Mouse (Mus musculus): ENCODE data around the gene Cirbp. TPM values are rescaled to one million over a fixed set of nuclear protein-coding genes. Genes with fewer than 3 reads are reported as not detected.
A peak's percentile ranks its signal among the peaks of the same experiment; 100 is the strongest.
"Not testable (repeated sequence)": the region's sequence is repeated elsewhere in the genome, so short reads cannot be mapped to it uniquely, and the experiment has no call there.

The Cirbp gene
- total RNA-seq, 1 experiment from 2014 or later, result 151 TPM

- ATAC-seq (ENCODE audit: extremely low read depth, insufficient number of reproducible peaks, low FRiP score, poor library complexity, severe bottlenecking), result no peak
Observed at GRCm38 (mm10) chr10:80194441-80194840, 28.7 kb downstream of the Cirbp start.

DNA sequence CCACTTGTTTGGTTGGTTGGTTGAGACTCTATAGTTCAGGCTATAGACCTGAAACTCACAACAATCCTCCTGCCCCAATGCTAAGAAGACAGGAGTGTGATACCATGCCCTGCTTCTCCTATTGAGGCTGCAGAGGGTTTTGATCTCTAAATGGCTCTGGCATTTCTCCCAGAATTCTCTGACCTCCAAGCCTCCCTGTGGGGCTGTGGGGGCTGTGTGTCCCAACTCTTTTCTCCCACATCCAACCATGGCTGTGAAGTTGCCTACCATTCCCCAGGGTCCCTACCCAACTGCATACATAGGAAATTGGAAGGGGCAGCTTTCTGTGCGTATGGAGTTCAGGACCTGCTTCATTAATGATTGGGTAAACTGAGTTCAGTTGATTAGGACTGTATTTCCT lies 30.4 kb downstream of the Cirbp start:
- no peak for ATAC-seq (ENCODE audit: extremely low read depth, insufficient number of reproducible peaks, low FRiP score, poor library complexity, severe bottlenecking)

GRCm38 (mm10) chr10:80196778-80197581 lies 31.2 kb downstream of the Cirbp start:
- ATAC-seq (ENCODE audit: extremely low read depth, insufficient number of reproducible peaks, low FRiP score, poor library complexity, severe bottlenecking), result no peak

- peak; percentile 90 for ATAC-seq (ENCODE audit: extremely low read depth, insufficient number of reproducible peaks, low FRiP score, poor library complexity, severe bottlenecking)
Observed at GRCm38 (mm10) chr10:80199440-80200008, 33.7 kb downstream of the Cirbp start.

DNA sequence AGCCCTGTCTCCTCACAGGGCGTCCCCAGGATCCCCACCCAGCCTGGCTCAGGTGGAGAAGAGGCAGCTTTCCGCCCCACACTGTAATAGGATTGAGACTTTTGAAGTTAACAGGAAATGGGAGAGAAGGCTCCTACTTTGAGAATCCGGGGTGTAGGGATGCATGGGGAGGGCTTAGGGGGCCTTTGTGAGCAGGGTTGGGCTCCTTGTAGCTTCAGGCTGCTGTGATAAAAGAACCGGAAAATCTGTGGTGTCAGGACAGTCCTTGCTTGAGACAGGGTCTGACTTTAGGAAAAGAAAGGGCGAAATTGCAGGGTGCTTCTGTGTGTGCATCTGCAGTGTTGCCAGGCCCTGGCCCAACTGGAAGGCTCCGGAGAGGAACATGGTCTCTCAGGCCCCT lies 34.7 kb downstream of the Cirbp start:
- no peak for ATAC-seq (ENCODE audit: extremely low read depth, insufficient number of reproducible peaks, low FRiP score, poor library complexity, severe bottlenecking)

GRCm38 (mm10) chr10:80204055-80204454 lies 38.3 kb downstream of the Cirbp start:
- no peak for ATAC-seq (ENCODE audit: extremely low read depth, insufficient number of reproducible peaks, low FRiP score, poor library complexity, severe bottlenecking)

DNA sequence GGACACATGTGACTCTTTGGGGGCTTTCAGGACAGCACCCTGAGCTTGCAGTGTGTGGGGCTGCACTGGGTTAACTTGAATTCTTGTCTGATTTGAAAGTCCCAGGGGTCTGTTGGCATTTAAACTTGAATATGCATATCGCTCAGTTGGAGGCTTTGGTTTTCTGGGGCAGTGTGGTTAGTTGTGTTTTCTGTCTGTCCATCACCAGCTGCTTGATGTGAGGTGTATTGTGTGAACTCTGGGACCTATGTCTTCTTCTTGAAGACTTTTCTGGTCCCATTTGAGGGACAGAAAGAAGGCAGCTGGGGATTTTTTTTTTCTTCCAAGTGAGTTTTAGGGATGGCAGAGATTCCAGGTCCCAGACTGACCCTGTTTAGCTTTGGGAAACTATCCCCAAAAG lies 41.4 kb downstream of the Cirbp start:
- no peak for ATAC-seq (ENCODE audit: extremely low read depth, insufficient number of reproducible peaks, low FRiP score, poor library complexity, severe bottlenecking)

DNA sequence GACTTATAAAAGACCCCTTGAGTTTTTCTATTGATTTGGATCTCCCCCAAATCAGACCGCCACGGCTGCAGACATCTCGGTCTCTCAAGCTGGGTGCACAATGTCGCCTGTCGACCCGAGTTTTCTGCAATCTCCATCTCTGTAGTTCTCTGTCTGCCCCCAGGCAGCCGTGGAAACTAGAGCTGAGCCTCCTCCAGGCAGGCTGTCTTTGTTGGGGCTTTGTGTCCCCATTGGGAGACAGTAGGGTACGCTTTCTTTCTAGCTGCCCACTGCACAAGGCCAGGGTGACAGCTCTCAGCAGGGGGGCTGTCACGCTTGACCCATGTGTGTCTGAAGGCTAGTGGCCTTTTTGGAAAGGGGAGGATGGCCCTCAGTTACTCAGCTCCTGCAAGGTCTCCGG lies 41.9 kb downstream of the Cirbp start:
- no peak for ATAC-seq (ENCODE audit: extremely low read depth, insufficient number of reproducible peaks, low FRiP score, poor library complexity, severe bottlenecking)

- ATAC-seq (ENCODE audit: extremely low read depth, insufficient number of reproducible peaks, low FRiP score, poor library complexity, severe bottlenecking), result no peak
Observed at GRCm38 (mm10) chr10:80208248-80208647, 42.5 kb downstream of the Cirbp start.

GRCm38 (mm10) chr10:80208841-80209371 lies 43.1 kb downstream of the Cirbp start:
- no peak for ATAC-seq (ENCODE audit: extremely low read depth, insufficient number of reproducible peaks, low FRiP score, poor library complexity, severe bottlenecking)

GRCm38 (mm10) chr10:80211547-80212103 lies 45.8 kb downstream of the Cirbp start:
- ATAC-seq (ENCODE audit: extremely low read depth, insufficient number of reproducible peaks, low FRiP score, poor library complexity, severe bottlenecking), result not testable (repeated sequence)

DNA sequence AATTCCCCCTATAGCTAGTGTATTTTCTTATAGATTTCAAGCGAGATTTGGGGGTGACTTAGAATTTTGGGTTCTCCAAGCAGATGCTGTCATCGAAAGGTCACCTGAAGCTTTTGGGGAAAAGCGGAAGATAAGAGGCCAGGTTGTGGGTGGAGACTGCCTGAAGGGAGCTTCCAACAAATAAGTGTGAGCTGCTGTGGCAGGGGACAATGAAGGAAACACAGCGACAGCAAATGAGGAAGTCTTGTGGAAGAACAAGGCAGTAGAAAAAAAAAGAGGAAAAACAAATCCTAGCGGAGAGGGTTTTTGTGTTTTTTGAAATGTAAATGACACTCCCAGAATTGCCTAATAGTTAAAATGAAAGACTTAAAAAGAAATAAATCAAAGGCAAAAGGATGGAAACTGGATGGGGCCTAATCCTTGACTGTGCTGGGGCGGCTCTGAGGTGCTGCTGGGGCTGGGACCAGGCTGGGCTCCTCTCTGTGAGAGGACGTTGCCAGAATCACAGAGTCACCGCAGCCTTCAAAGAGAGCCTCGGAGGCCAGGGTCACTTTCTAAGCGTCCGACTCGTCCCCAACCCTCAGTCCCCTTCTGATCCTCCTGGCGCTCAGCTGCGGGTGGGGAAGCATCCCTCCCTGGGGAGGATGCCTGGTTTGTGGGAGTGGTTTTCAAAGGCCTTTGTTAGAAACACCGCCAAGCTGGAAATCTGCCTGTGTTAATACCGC lies 49.4 kb downstream of the Cirbp start:
- no peak for ATAC-seq (ENCODE audit: extremely low read depth, insufficient number of reproducible peaks, low FRiP score, poor library complexity, severe bottlenecking)

- ATAC-seq (ENCODE audit: extremely low read depth, insufficient number of reproducible peaks, low FRiP score, poor library complexity, severe bottlenecking), result no peak
Observed at GRCm38 (mm10) chr10:80220676-80221075, 54.9 kb downstream of the Cirbp start.

Other genes with a start within 250 kb of the Cirbp start
- 1.4 and 2.4 TPM in 2 replicates for gene Kiss1r, start 249.0 kb upstream of the Cirbp start, total RNA-seq (2017)
- 147 and 149 TPM in 2 replicates for gene R3hdm4, start 244.8 kb upstream of the Cirbp start, total RNA-seq (2017)
- gene Arid3a, start 238.9 kb upstream of the Cirbp start, total RNA-seq (2017), result 58.8 and 68.0 TPM in 2 replicates
- 11.4 and 15.9 TPM in 2 replicates for gene Wdr18, start 205.8 kb upstream of the Cirbp start, total RNA-seq (2017)
- not detected in 2 replicates for gene Grin3b, start 195.3 kb upstream of the Cirbp start, total RNA-seq (2017)
- gene Tmem259, start 181.7 kb upstream of the Cirbp start, total RNA-seq (2017), result 80.7 and 81.4 TPM in 2 replicates
- gene Cnn2, start 177.4 kb upstream of the Cirbp start, total RNA-seq (2017), result 284 and 308 TPM in 2 replicates
- 45.9 and 53.7 TPM in 2 replicates for gene Abca7, start 169.5 kb upstream of the Cirbp start, total RNA-seq (2017)
- 695 and 736 TPM in 2 replicates for gene Arhgap45, start 149.3 kb upstream of the Cirbp start, total RNA-seq (2017)
- 47.7 and 66.4 TPM in 2 replicates for gene Polr2e, start 126.2 kb upstream of the Cirbp start, total RNA-seq (2017)
- 206 and 276 TPM in 2 replicates for gene Gpx4, start 118.8 kb upstream of the Cirbp start, total RNA-seq (2017)
- gene Sbno2, start 60.4 kb upstream of the Cirbp start, total RNA-seq (2017), result 232 and 238 TPM in 2 replicates
- gene Stk11, start 50.2 kb upstream of the Cirbp start, total RNA-seq (2017), result 229 and 235 TPM in 2 replicates
- 34.4 and 38.6 TPM in 2 replicates for gene Atp5d, start 27.4 kb upstream of the Cirbp start, total RNA-seq (2017)
- gene Cbarp, start 25.1 kb upstream of the Cirbp start, total RNA-seq (2017), result 0.98 and 1.6 TPM in 2 replicates
- 126 and 143 TPM in 2 replicates for gene Midn, start 17.7 kb upstream of the Cirbp start, total RNA-seq (2017)
- 10.3 and 14.2 TPM in 2 replicates for gene 1600002K03Rik, start 7.0 kb downstream of the Cirbp start, total RNA-seq (2017)
- 0.49 TPM in 1 of 2 replicates, not detected in the other for gene Efna2, start 13.5 kb downstream of the Cirbp start, total RNA-seq (2017)
- 42.0 and 43.6 TPM in 2 replicates for gene Mum1, start 60.4 kb downstream of the Cirbp start, total RNA-seq (2017)
- gene Ndufs7, start 83.1 kb downstream of the Cirbp start, total RNA-seq (2017), result 54.3 and 69.8 TPM in 2 replicates
- 0.70 and 2.7 TPM in 2 replicates for gene Gamt, start 95.0 kb downstream of the Cirbp start, total RNA-seq (2017)
- 83.8 and 93.6 TPM in 2 replicates for gene Dazap1, start 95.5 kb downstream of the Cirbp start, total RNA-seq (2017)
- 1,847 and 1,925 TPM in 2 replicates for gene Rps15, start 126.5 kb downstream of the Cirbp start, total RNA-seq (2017)
- 0.23 and 0.37 TPM in 2 replicates for gene Apc2, start 130.0 kb downstream of the Cirbp start, total RNA-seq (2017)
- gene 2310011J03Rik, start 154.6 kb downstream of the Cirbp start, total RNA-seq (2017), result 17.5 and 20.7 TPM in 2 replicates
- 0.25 TPM in 1 of 2 replicates, not detected in the other for gene Pcsk4, start 163.5 kb downstream of the Cirbp start, total RNA-seq (2017)
- not detected in 2 replicates for gene Reep6, start 164.0 kb downstream of the Cirbp start, total RNA-seq (2017)
- gene Adamtsl5, start 182.4 kb downstream of the Cirbp start, total RNA-seq (2017), result not detected in 2 replicates
- not detected in 2 replicates for gene Plk5, start 190.5 kb downstream of the Cirbp start, total RNA-seq (2017)
- gene Mex3d, start 221.7 kb downstream of the Cirbp start, total RNA-seq (2017), result 4.1 and 4.8 TPM in 2 replicates
- 26.9 and 27.0 TPM in 2 replicates for gene Mbd3, start 233.6 kb downstream of the Cirbp start, total RNA-seq (2017)
- gene Uqcr11, start 240.8 kb downstream of the Cirbp start, total RNA-seq (2017), result 35.4 and 38.2 TPM in 2 replicates

All from neutrophil, adult 5-6 weeks (primary cell).